Mouse (Mus musculus): ENCODE measurements at regions not wholly inside any gene's neighbourhood (a gene's known extent, or its start where the extent isn't known, plus 50 kb on each side); places are given as distances from the start of the nearest gene placed in this dataset.

- H3K4me3 ChIP-seq (ENCODE audit: low read length), result no peak overlapping the region
- no peak overlapping the region for H3K9ac ChIP-seq (replicated peaks; ENCODE audit: low read length)
- no peaks in the 10 kb centered on the region for H3K36me3 ChIP-seq (ENCODE audit: insufficient read depth, low read length)
- no peak overlapping the region for H3K4me2 ChIP-seq (replicated peaks; ENCODE audit: low read depth, low read length)
- H3K4me1 ChIP-seq (ENCODE audit: insufficient read depth, low read length), result no peaks in the 10 kb centered on the region
- ATAC-seq (ENCODE audit: low FRiP score, low TSS enrichment), result peak; percentile 46; the same call in 1 of the 2 replicates
- no peak overlapping the region for H3K27ac ChIP-seq (ENCODE audit: low read length)
- H3K9me3 ChIP-seq (ENCODE audit: low read length), result no peaks in the 10 kb centered on the region
- H3K27me3 ChIP-seq (ENCODE audit: insufficient read depth, low read length), result no peaks in the 10 kb centered on the region
Measured at GRCm38 (mm10) chr6:110439509-110439908, 205.9 kb upstream of the Grm7 start.

GRCm38 (mm10) chr6:110463370-110463769 is 182.0 kb upstream of the Grm7 start:
- Histone ChIP-seq H3K4me1 (ENCODE audit: insufficient read depth, low read length) (no peaks in the 10 kb centered on the region), H3K27me3 (ENCODE audit: insufficient read depth, low read length) (no peaks in the 10 kb centered on the region), H3K9me3 (ENCODE audit: low read length) (no peaks in the 10 kb centered on the region), H3K9ac (replicated peaks; ENCODE audit: low read length) (no peak overlapping the region), H3K4me3 (ENCODE audit: low read length) (no peak overlapping the region), H3K27ac (ENCODE audit: low read length) (no peak overlapping the region), H3K4me2 (replicated peaks; ENCODE audit: low read depth, low read length) (no peak overlapping the region), H3K36me3 (ENCODE audit: insufficient read depth, low read length) (no peaks in the 10 kb centered on the region)
- WGBS, result 43% methylated on average over 1 of the region's 1 CpGs
- ATAC-seq (ENCODE audit: low FRiP score, low TSS enrichment), result no peak

- no peak overlapping the region for H3K4me3 ChIP-seq (ENCODE audit: low read length)
- H3K36me3 ChIP-seq (ENCODE audit: insufficient read depth, low read length), result no peaks in the 10 kb centered on the region
- ATAC-seq (ENCODE audit: low FRiP score, low TSS enrichment), result no peak
- H3K9me3 ChIP-seq (ENCODE audit: low read length), result no peaks in the 10 kb centered on the region
- H3K27ac ChIP-seq (ENCODE audit: low read length), result no peak overlapping the region
- H3K27me3 ChIP-seq (ENCODE audit: insufficient read depth, low read length), result no peaks in the 10 kb centered on the region
- H3K9ac ChIP-seq (replicated peaks; ENCODE audit: low read length), result no peak overlapping the region
- H3K4me2 ChIP-seq (replicated peaks; ENCODE audit: low read depth, low read length), result no peak overlapping the region
- H3K4me1 ChIP-seq (ENCODE audit: insufficient read depth, low read length), result no peaks in the 10 kb centered on the region
Measured at GRCm38 (mm10) chr6:110467661-110468060, 177.7 kb upstream of the Grm7 start.

GRCm38 (mm10) chr6:110505861-110506260 is 139.5 kb upstream of the Grm7 start:
- 88% methylated on average over 2 of the region's 2 CpGs for WGBS
- H3K4me1 ChIP-seq (ENCODE audit: insufficient read depth, low read length), result no peaks in the 10 kb centered on the region

GRCm38 (mm10) chr6:110510494-110510893 is 134.9 kb upstream of the Grm7 start:
- Histone ChIP-seq H3K4me1 (ENCODE audit: insufficient read depth, low read length) (no peaks in the 10 kb centered on the region), H3K4me2 (replicated peaks; ENCODE audit: low read depth, low read length) (no peak overlapping the region), H3K9ac (replicated peaks; ENCODE audit: low read length) (no peak overlapping the region), H3K36me3 (ENCODE audit: insufficient read depth, low read length) (no peaks in the 10 kb centered on the region), H3K9me3 (ENCODE audit: low read length) (no peaks in the 10 kb centered on the region), H3K27me3 (ENCODE audit: insufficient read depth, low read length) (no peaks in the 10 kb centered on the region), H3K4me3 (ENCODE audit: low read length) (no peak overlapping the region), H3K27ac (ENCODE audit: low read length) (no peak overlapping the region)
- no peak for ATAC-seq (ENCODE audit: low FRiP score, low TSS enrichment)

More at GRCm38 (mm10) chr6:110505861-110506260, 139.5 kb upstream of the Grm7 start:
- no peak for ATAC-seq (ENCODE audit: low FRiP score, low TSS enrichment)
- no peaks in the 10 kb centered on the region for H3K9me3 ChIP-seq (ENCODE audit: low read length)
- H3K9ac ChIP-seq (replicated peaks; ENCODE audit: low read length), result no peak overlapping the region
- H3K4me2 ChIP-seq (replicated peaks; ENCODE audit: low read depth, low read length), result no peak overlapping the region
- H3K27me3 ChIP-seq (ENCODE audit: insufficient read depth, low read length), result no peaks in the 10 kb centered on the region
- H3K27ac ChIP-seq (ENCODE audit: low read length), result no peak overlapping the region
- H3K4me3 ChIP-seq (ENCODE audit: low read length), result no peak overlapping the region
- no peaks in the 10 kb centered on the region for H3K36me3 ChIP-seq (ENCODE audit: insufficient read depth, low read length)

- ATAC-seq (ENCODE audit: low FRiP score, low TSS enrichment), result no peak
- H3K4me2 ChIP-seq (replicated peaks; ENCODE audit: low read depth, low read length), result no peak overlapping the region
- H3K9me3 ChIP-seq (ENCODE audit: low read length), result no peaks in the 10 kb centered on the region
- 77% methylated on average over 4 of the region's 4 CpGs for WGBS
- no peaks in the 10 kb centered on the region for H3K4me1 ChIP-seq (ENCODE audit: insufficient read depth, low read length)
- no peak overlapping the region for H3K4me3 ChIP-seq (ENCODE audit: low read length)
- H3K27ac ChIP-seq (ENCODE audit: low read length), result no peak overlapping the region
- H3K36me3 ChIP-seq (ENCODE audit: insufficient read depth, low read length), result no peaks in the 10 kb centered on the region
- no peaks in the 10 kb centered on the region for H3K27me3 ChIP-seq (ENCODE audit: insufficient read depth, low read length)
- no peak overlapping the region for H3K9ac ChIP-seq (replicated peaks; ENCODE audit: low read length)
Measured at GRCm38 (mm10) chr6:110538731-110539191, 106.6 kb upstream of the Grm7 start.

GRCm38 (mm10) chr6:110545542-110545941 is 99.8 kb upstream of the Grm7 start:
- Histone ChIP-seq H3K4me1 (ENCODE audit: insufficient read depth, low read length) (no peaks in the 10 kb centered on the region), H3K36me3 (ENCODE audit: insufficient read depth, low read length) (no peaks in the 10 kb centered on the region), H3K27ac (ENCODE audit: low read length) (no peak overlapping the region), H3K4me3 (ENCODE audit: low read length) (no peak overlapping the region), H3K4me2 (replicated peaks; ENCODE audit: low read depth, low read length) (no peak overlapping the region), H3K9me3 (ENCODE audit: low read length) (no peaks in the 10 kb centered on the region), H3K27me3 (ENCODE audit: insufficient read depth, low read length) (no peaks in the 10 kb centered on the region), H3K9ac (replicated peaks; ENCODE audit: low read length) (no peak overlapping the region)
- WGBS, result 73% methylated on average over 2 of the region's 2 CpGs
- no peak for ATAC-seq (ENCODE audit: low FRiP score, low TSS enrichment)

GRCm38 (mm10) chr6:110554847-110555246 is 90.5 kb upstream of the Grm7 start:
- WGBS, result 81% methylated on average over 3 of the region's 3 CpGs
- H3K9me3 ChIP-seq (ENCODE audit: low read length), result no peaks in the 10 kb centered on the region
- H3K36me3 ChIP-seq (ENCODE audit: insufficient read depth, low read length), result no peaks in the 10 kb centered on the region
- H3K9ac ChIP-seq (replicated peaks; ENCODE audit: low read length), result no peak overlapping the region
- ATAC-seq (ENCODE audit: low FRiP score, low TSS enrichment), result no peak
- H3K27ac ChIP-seq (ENCODE audit: low read length), result no peak overlapping the region
- no peak overlapping the region for H3K4me3 ChIP-seq (ENCODE audit: low read length)
- H3K4me1 ChIP-seq (ENCODE audit: insufficient read depth, low read length), result no peaks in the 10 kb centered on the region
- no peaks in the 10 kb centered on the region for H3K27me3 ChIP-seq (ENCODE audit: insufficient read depth, low read length)
- no peak overlapping the region for H3K4me2 ChIP-seq (replicated peaks; ENCODE audit: low read depth, low read length)

GRCm38 (mm10) chr6:110559656-110560055 is 85.7 kb upstream of the Grm7 start:
- ATAC-seq (ENCODE audit: low FRiP score, low TSS enrichment), result no peak
- H3K27ac ChIP-seq (ENCODE audit: low read length), result no peak overlapping the region

GRCm38 (mm10) chr6:110560426-110560825 is 85.0 kb upstream of the Grm7 start:
- no peak overlapping the region for H3K4me2 ChIP-seq (replicated peaks; ENCODE audit: low read depth, low read length)
- WGBS, result 67% methylated on average over 3 of the region's 3 CpGs
- H3K4me3 ChIP-seq (ENCODE audit: low read length), result no peak overlapping the region
- peak; percentile 78 for ATAC-seq (ENCODE audit: low FRiP score, low TSS enrichment)
- H3K9me3 ChIP-seq (ENCODE audit: low read length), result no peaks in the 10 kb centered on the region
- H3K27ac ChIP-seq (ENCODE audit: low read length), result no peak overlapping the region
- no peaks in the 10 kb centered on the region for H3K27me3 ChIP-seq (ENCODE audit: insufficient read depth, low read length)
- no peaks in the 10 kb centered on the region for H3K4me1 ChIP-seq (ENCODE audit: insufficient read depth, low read length)
- H3K9ac ChIP-seq (replicated peaks; ENCODE audit: low read length), result no peak overlapping the region
- no peaks in the 10 kb centered on the region for H3K36me3 ChIP-seq (ENCODE audit: insufficient read depth, low read length)

More at GRCm38 (mm10) chr6:110559656-110560055, 85.7 kb upstream of the Grm7 start:
- H3K4me2 ChIP-seq (replicated peaks; ENCODE audit: low read depth, low read length), result no peak overlapping the region
- 73% methylated on average over 2 of the region's 2 CpGs for WGBS
- H3K4me3 ChIP-seq (ENCODE audit: low read length), result no peak overlapping the region
- no peaks in the 10 kb centered on the region for H3K36me3 ChIP-seq (ENCODE audit: insufficient read depth, low read length)
- no peaks in the 10 kb centered on the region for H3K27me3 ChIP-seq (ENCODE audit: insufficient read depth, low read length)
- H3K4me1 ChIP-seq (ENCODE audit: insufficient read depth, low read length), result no peaks in the 10 kb centered on the region
- no peaks in the 10 kb centered on the region for H3K9me3 ChIP-seq (ENCODE audit: low read length)
- H3K9ac ChIP-seq (replicated peaks; ENCODE audit: low read length), result no peak overlapping the region

- H3K27ac ChIP-seq (ENCODE audit: low read length), result no peak overlapping the region
- no peaks in the 10 kb centered on the region for H3K4me1 ChIP-seq (ENCODE audit: insufficient read depth, low read length)
- 55% methylated on average over 1 of the region's 1 CpGs for WGBS
- H3K9me3 ChIP-seq (ENCODE audit: low read length), result no peaks in the 10 kb centered on the region
- H3K36me3 ChIP-seq (ENCODE audit: insufficient read depth, low read length), result no peaks in the 10 kb centered on the region
- no peak overlapping the region for H3K4me3 ChIP-seq (ENCODE audit: low read length)
- no peaks in the 10 kb centered on the region for H3K27me3 ChIP-seq (ENCODE audit: insufficient read depth, low read length)
- ATAC-seq (ENCODE audit: low FRiP score, low TSS enrichment), result no peak
- H3K4me2 ChIP-seq (replicated peaks; ENCODE audit: low read depth, low read length), result no peak overlapping the region
- no peak overlapping the region for H3K9ac ChIP-seq (replicated peaks; ENCODE audit: low read length)
Measured at GRCm38 (mm10) chr6:110577216-110577615, 68.2 kb upstream of the Grm7 start.
